Mouse (Mus musculus): ENCODE measurements around the gene Pwp2.
"Not testable (repeated sequence)": the region's sequence is repeated elsewhere in the genome, so short reads cannot be mapped to it uniquely, and the experiment has no call there.

Gene Pwp2

GRCm38 (mm10) chr10:78184531-78185380, at the start of gene Pwp2:
Pwp2 (minus strand) TSS chr10:78185149.
- peak; percentile 28 for DNase-seq (ENCODE audit: extremely low read depth, low read depth, low spot score)

- no peak for DNase-seq (ENCODE audit: extremely low read depth, low read depth, low spot score)
Observed at GRCm38 (mm10) chr10:78233756-78234155, 48.8 kb upstream of the Pwp2 start.

- DNase-seq (ENCODE audit: extremely low read depth, low read depth, low spot score) = no peak
Observed at GRCm38 (mm10) chr10:78233161-78233560, 48.2 kb upstream of the Pwp2 start.

DNA sequence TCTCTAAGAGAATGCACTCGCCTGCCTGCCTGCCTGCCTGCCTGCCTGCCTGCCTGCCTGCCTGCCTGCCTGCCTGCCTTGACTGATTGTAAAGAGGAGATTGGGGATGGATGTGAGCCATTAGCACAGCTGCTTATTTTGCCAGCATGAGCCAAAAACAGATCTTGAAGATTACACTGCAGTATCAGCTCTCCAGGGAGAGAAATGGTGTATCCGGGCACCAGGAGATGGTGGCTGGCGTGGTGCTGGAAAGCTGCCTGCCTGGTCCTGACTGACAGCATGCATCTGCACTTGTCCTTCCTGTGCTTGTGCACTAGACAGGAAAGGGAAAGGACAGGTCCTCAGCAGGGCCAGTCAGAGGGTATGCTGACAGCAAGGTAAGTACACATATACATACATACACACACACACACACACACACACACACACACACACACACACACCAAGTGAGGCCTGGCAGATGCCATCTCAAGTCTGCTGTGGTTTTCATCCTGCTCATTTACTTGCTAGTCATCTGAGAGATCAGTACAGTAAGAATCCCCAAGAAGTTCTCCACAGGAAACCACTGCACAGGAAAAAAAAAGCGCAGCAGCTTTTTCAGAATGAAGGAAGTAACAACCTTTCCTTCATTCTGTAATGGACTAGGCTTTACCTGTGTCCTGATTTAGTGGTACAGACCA, 47.5 kb upstream of the Pwp2 start:
- no peak for DNase-seq (ENCODE audit: extremely low read depth, low read depth, low spot score)

- DNase-seq (ENCODE audit: extremely low read depth, low read depth, low spot score) = no peak
Observed at GRCm38 (mm10) chr10:78228560-78228928, 43.6 kb upstream of the Pwp2 start.

GRCm38 (mm10) chr10:78227875-78228559, 43.1 kb upstream of the Pwp2 start:
- no peak for DNase-seq (ENCODE audit: extremely low read depth, low read depth, low spot score)

DNA sequence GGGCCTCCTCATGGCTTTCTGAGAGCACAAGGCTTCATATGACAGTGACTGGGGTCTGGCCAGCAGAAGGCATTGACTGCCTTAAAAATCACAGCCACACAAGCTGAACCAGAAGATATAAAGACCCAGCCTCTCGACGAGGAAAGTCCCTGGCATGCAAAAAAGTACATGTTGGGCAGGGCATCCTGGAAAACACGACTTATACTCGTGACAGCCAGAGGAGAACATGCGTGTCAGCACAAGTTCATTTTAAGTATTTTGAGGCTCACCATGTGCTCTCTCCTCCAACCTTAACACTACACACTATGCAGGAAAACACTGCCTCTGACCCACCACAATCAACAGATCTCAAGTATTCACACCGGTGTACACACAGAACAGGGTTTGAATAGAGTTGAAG, 39.2 kb upstream of the Pwp2 start:
- no peak for DNase-seq (ENCODE audit: extremely low read depth, low read depth, low spot score)

- peak; percentile 83 for DNase-seq (ENCODE audit: extremely low read depth, low read depth, low spot score)
Observed at GRCm38 (mm10) chr10:78222908-78223307, 38.0 kb upstream of the Pwp2 start.

DNA sequence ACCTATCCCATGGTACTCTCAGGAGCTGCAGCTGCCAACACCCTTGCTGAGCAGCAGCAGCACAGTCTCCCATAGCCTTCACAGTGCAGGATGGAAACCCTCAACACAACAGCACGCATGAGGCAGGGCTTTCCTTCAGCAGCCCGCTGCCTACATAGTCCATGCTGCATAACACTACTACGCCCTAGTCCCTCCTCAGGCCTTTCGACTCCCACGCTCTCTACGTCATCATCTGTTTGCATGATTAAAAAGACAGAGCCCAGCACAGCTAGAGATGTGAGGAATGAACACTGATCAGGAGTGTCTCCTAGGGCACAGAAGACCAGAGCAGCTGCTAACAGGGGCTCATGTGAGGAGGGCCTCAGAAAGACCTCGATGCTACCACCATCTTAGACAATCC, 36.4 kb upstream of the Pwp2 start:
- no peak for DNase-seq (ENCODE audit: extremely low read depth, low read depth, low spot score)

DNA sequence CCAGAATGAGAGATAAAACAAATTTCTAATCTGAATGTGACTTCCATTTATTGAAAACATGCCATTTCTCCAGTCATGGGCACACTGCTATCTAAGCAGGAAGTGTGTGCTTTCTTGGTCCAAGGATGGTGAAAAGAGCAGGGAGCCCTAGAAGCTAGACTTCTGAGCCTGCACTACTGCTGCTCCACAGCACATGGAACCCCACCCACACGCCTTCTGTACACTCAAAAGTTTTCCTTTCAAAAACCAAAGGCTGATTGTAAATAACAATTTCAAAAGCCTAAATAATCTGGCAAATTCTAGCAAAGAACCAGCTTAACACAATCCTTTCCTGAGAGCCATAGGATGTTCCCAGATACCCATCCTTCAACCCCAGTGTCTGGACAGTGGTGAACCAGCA, 34.6 kb upstream of the Pwp2 start:
- no peak for DNase-seq (ENCODE audit: extremely low read depth, low read depth, low spot score)

- no peak for DNase-seq (ENCODE audit: extremely low read depth, low read depth, low spot score)
Observed at GRCm38 (mm10) chr10:78218576-78218975, 33.6 kb upstream of the Pwp2 start.

GRCm38 (mm10) chr10:78216376-78217083, 31.6 kb upstream of the Pwp2 start:
- DNase-seq (ENCODE audit: extremely low read depth, low read depth, low spot score) = no peak

DNA sequence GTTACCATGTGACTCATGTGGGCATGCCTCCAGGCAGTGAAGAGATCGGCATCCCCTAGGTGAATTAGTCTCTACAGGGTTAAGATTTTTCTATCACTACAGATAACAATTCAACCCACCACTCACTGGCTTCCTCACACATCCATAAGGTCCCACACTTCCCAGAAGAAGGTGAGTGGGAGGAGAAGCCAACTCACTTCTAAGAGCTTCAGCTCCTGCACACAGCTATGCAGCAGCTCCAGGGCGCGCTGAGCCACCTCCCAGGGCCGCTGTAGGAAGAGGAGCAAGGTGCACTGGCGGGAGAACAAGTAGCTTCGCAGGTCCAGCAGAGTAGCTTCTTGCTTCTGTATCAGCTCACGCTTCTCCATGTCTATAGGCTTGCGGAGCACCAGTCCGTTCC, 29.4 kb upstream of the Pwp2 start:
- DNase-seq (ENCODE audit: extremely low read depth, low read depth, low spot score) = no peak

- no peak for DNase-seq (ENCODE audit: extremely low read depth, low read depth, low spot score)
Observed at GRCm38 (mm10) chr10:78211311-78211710, 26.4 kb upstream of the Pwp2 start.

GRCm38 (mm10) chr10:78201182-78201581, 16.2 kb upstream of the Pwp2 start:
- no peak for DNase-seq (ENCODE audit: extremely low read depth, low read depth, low spot score)

DNA sequence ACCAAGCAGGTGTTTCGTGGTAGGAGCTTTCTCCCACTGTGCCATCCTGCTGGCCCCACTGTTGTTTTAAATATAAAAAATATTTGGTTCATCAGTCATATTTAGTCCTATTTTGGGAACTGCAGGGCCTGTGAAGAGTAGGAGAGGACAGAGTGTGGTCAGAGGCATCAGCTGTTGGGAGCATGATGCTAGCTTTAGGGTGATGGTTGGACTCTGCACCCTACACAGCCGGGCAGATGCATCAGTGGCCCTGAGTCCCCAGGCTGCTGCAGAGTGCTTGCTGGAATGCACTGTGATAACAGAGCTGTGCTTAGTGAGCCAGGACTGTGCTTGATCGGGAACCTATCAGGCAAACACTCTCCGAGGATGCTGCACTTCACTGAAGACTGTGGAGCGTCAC, 8.0 kb upstream of the Pwp2 start:
- no peak for DNase-seq (ENCODE audit: extremely low read depth, low read depth, low spot score)

GRCm38 (mm10) chr10:78186076-78186475, 1.1 kb upstream of the Pwp2 start:
- not testable (repeated sequence) for DNase-seq (ENCODE audit: extremely low read depth, low read depth, low spot score)

GRCm38 (mm10) chr10:78185381-78185725, 404 bp upstream of the Pwp2 start:
- no peak for DNase-seq (ENCODE audit: extremely low read depth, low read depth, low spot score)

DNA sequence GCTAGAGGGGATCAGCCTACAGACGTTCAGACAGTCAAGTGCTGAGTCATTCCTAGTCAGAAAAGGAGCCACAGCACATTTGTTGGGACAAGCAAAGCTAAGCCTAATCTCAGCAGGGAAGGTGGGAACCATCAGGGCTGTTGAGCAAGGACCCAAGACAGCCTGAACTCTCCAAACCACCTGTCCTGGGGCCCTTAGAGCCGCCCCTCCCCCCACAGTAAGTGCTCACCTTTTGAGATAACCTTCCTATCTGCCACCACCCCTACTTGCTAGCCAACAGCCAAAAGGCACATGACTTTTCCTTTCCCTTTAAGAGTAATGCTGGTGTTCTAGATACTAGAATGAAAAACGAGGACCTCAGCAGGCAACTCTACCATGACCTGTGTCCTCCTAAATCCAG, 1.4 kb downstream of the Pwp2 start:
- DNase-seq (ENCODE audit: extremely low read depth, low read depth, low spot score) = no peak

- no peak for DNase-seq (ENCODE audit: extremely low read depth, low read depth, low spot score)
Observed at GRCm38 (mm10) chr10:78182321-78182720, 2.6 kb downstream of the Pwp2 start.

- DNase-seq (ENCODE audit: extremely low read depth, low read depth, low spot score) = no peak
Observed at GRCm38 (mm10) chr10:78174474-78174873, 10.5 kb downstream of the Pwp2 start.

All from fat pad, adult 2 months (tissue).